Mouse (Mus musculus) embryonic facial prominence, embryonic 14.5 days (tissue): Measurements from ENCODE around the gene 4931422A03Rik. TPM values are rescaled to one million over a fixed set of nuclear protein-coding genes. Genes with fewer than 3 reads are reported as not detected.
A peak's percentile ranks its signal among the peaks of the same experiment; 100 is the strongest.

Experiments
- ATAC-seq: fragments of 200-750 bp; cut with Nextera tagmentation; 2 replicates; pipeline ENCODE4 v1.8.0; 2017; ENCODE audit warnings: low read depth, moderate number of reproducible peaks, moderate TSS enrichment
- DNase-seq: peaks from one replicate; pipeline ENCODE4 v3.0.0-alpha.2; 2015; ENCODE audit warnings: low spot score
- H3K27ac ChIP-seq: fragments of 300-500 bp; sonication (generic); replicated peaks from 2 replicates; pipeline ENCODE4 v1.5.1; 2014; ENCODE audit warnings: low read depth, mild to moderate bottlenecking, low read length, moderate library complexity
- H3K27me3 ChIP-seq: fragments of 300-500 bp; sonication (generic); replicated peaks from 2 replicates; pipeline ENCODE4 v1.6.1; 2014; ENCODE audit warnings: low read length; ENCODE audit not compliant: control insufficient read depth, insufficient read depth
- H3K36me3 ChIP-seq: fragments of 300-500 bp; sonication (generic); 2 replicates; pipeline ENCODE4 v1.6.1; 2014; ENCODE audit warnings: low read length, mixed read lengths; ENCODE audit not compliant: control insufficient read depth, insufficient read depth
- H3K4me1 ChIP-seq: fragments of 300-500 bp; sonication (generic); 2 replicates; pipeline ENCODE4 v1.6.1; 2014; ENCODE audit warnings: antibody characterized with exemption, low read length; ENCODE audit not compliant: control insufficient read depth, insufficient read depth
- H3K4me2 ChIP-seq: fragments of 300-500 bp; sonication (generic); 2 replicates; pipeline ENCODE4 v1.6.1; 2014; ENCODE audit warnings: low read depth, mild to moderate bottlenecking, low read length, moderate library complexity, mixed read lengths
- H3K4me3 ChIP-seq: fragments of 300-500 bp; sonication (generic); 2 replicates; pipeline ENCODE4 v1.5.1; 2014; ENCODE audit warnings: low read depth, mild to moderate bottlenecking, low read length
- H3K9ac ChIP-seq: fragments of 300-500 bp; sonication (generic); 2 replicates; pipeline ENCODE4 v1.6.1; 2014; ENCODE audit warnings: low read depth, mild to moderate bottlenecking, low read length, moderate library complexity, mixed read lengths
- H3K9me3 ChIP-seq: fragments of 300-500 bp; sonication (generic); 2 replicates; pipeline ENCODE4 v1.6.1; 2016; ENCODE audit warnings: low read length; ENCODE audit not compliant: control insufficient read depth
- WGBS: fragments of 180-500 bp; shearing (Covaris S2); extraction: QIAGEN DNeasy Blood & Tissue Kit; methylation state at CpG from one replicate; pipeline ENCODE4 v1.1.7; 2014; 5-methylcytosine and 5-hydroxymethylcytosine counted together
- polyA plus RNA-seq: library from polyadenylated mRNA; unstranded; fragments of >200 nt; fragmentation: Nextera tagmentation; extraction: Ambion mirVana; gene quantifications from 2 replicates; pipeline ENCODE4 v1.2.1, GENCODE M21; 2014

4931422A03Rik gene
- polyA plus RNA-seq, 1 experiment from 2014 or later = 1.3 TPM

GRCm38 (mm10) chr2:104058381-104058780, 30.2 kb upstream of the 4931422A03Rik start:
- no peak overlapping the region for H3K27ac ChIP-seq
- H3K36me3 ChIP-seq = peaks cover 48% of the 10 kb centered on the region
- WGBS = 95% methylated on average over 1 of the region's 1 CpGs

GRCm38 (mm10) chr2:104044479-104045080, 16.4 kb upstream of the 4931422A03Rik start:
- Histone ChIP-seq H3K4me3 (no peak overlapping the region), H3K4me2 (no peak overlapping the region), H3K27me3 (no peaks in the 10 kb centered on the region), H3K27ac (no peak overlapping the region), H3K9ac (no peak overlapping the region), H3K36me3 (peaks cover 64% of the 10 kb centered on the region), H3K4me1 (no peaks in the 10 kb centered on the region), H3K9me3 (no peaks in the 10 kb centered on the region)
- 79% methylated on average over 1 of the region's 1 CpGs for WGBS
- DNase-seq (no peak), ATAC-seq (no peak)

More at GRCm38 (mm10) chr2:104058381-104058780, 30.2 kb upstream of the 4931422A03Rik start:
- no peaks in the 10 kb centered on the region for H3K9me3 ChIP-seq
- no peak for DNase-seq
- H3K4me1 ChIP-seq = no peaks in the 10 kb centered on the region
- no peak overlapping the region for H3K4me2 ChIP-seq
- no peaks in the 10 kb centered on the region for H3K27me3 ChIP-seq
- H3K9ac ChIP-seq = no peak overlapping the region
- no peak overlapping the region for H3K4me3 ChIP-seq
- no peak for ATAC-seq

GRCm38 (mm10) chr2:104043624-104044478, 15.7 kb upstream of the 4931422A03Rik start:
- DNase-seq = peak; percentile 32
- no peak; the same call in 1 of the 2 replicates for ATAC-seq
- 35% methylated on average over 4 of the region's 5 CpGs for WGBS
- H3K4me1 ChIP-seq = no peaks in the 10 kb centered on the region
- H3K27ac ChIP-seq = no peak overlapping the region
- H3K9ac ChIP-seq = no peak overlapping the region
- no peak overlapping the region for H3K4me2 ChIP-seq
- H3K9me3 ChIP-seq = no peaks in the 10 kb centered on the region
- no peak overlapping the region for H3K4me3 ChIP-seq
- H3K27me3 ChIP-seq = no peaks in the 10 kb centered on the region
- H3K36me3 ChIP-seq = peaks cover 66% of the 10 kb centered on the region

- H3K9ac ChIP-seq = no peak overlapping the region
- no peak overlapping the region for H3K27ac ChIP-seq
- H3K4me2 ChIP-seq = no peak overlapping the region
- H3K4me1 ChIP-seq = no peaks in the 10 kb centered on the region
- DNase-seq = no peak
- no peak for ATAC-seq
- no peak overlapping the region for H3K4me3 ChIP-seq
- no peaks in the 10 kb centered on the region for H3K9me3 ChIP-seq
- WGBS = 93% methylated on average over 15 of the region's 15 CpGs
- H3K36me3 ChIP-seq = peaks cover 60% of the 10 kb centered on the region
- H3K27me3 ChIP-seq = no peaks in the 10 kb centered on the region
These were observed 14.6 kb upstream of the 4931422A03Rik start for GRCm38 (mm10) chr2:104042766-104043165.

- WGBS = 65% methylated on average over 5 of the region's 5 CpGs
- no peaks in the 10 kb centered on the region for H3K27me3 ChIP-seq
- no peak overlapping the region for H3K27ac ChIP-seq
- no peaks in the 10 kb centered on the region for H3K4me1 ChIP-seq
- no peaks in the 10 kb centered on the region for H3K9me3 ChIP-seq
- H3K36me3 ChIP-seq = peaks cover 65% of the 10 kb centered on the region
- no peak for DNase-seq
- H3K9ac ChIP-seq = no peak overlapping the region
- no peak for ATAC-seq
- no peak overlapping the region for H3K4me3 ChIP-seq
- no peak overlapping the region for H3K4me2 ChIP-seq
These were observed 13.5 kb upstream of the 4931422A03Rik start for GRCm38 (mm10) chr2:104041632-104042031.

- no peak overlapping the region for H3K4me3 ChIP-seq
- peaks cover 71% of the 10 kb centered on the region for H3K36me3 ChIP-seq
- H3K9ac ChIP-seq = no peak overlapping the region
- WGBS = 50% methylated on average over 2 of the region's 2 CpGs
- H3K4me1 ChIP-seq = no peaks in the 10 kb centered on the region
- ATAC-seq (no peak), DNase-seq (no peak)
- H3K9me3 ChIP-seq = no peaks in the 10 kb centered on the region
- H3K4me2 ChIP-seq = no peak overlapping the region
- no peaks in the 10 kb centered on the region for H3K27me3 ChIP-seq
- no peak overlapping the region for H3K27ac ChIP-seq
These were observed 10.1 kb upstream of the 4931422A03Rik start for GRCm38 (mm10) chr2:104038236-104038635.

GRCm38 (mm10) chr2:104036316-104036715, 8.2 kb upstream of the 4931422A03Rik start:
- H3K4me1 ChIP-seq = no peaks in the 10 kb centered on the region
- no peak overlapping the region for H3K27ac ChIP-seq
- no peaks in the 10 kb centered on the region for H3K9me3 ChIP-seq
- H3K9ac ChIP-seq = no peak overlapping the region
- no peak overlapping the region for H3K4me3 ChIP-seq
- ATAC-seq = no peak
- no peak overlapping the region for H3K4me2 ChIP-seq
- H3K36me3 ChIP-seq = peaks cover 61% of the 10 kb centered on the region
- no peaks in the 10 kb centered on the region for H3K27me3 ChIP-seq
- WGBS = 76% methylated on average over 3 of the region's 3 CpGs
- no peak for DNase-seq

GRCm38 (mm10) chr2:104035595-104035994, 7.4 kb upstream of the 4931422A03Rik start:
- Histone ChIP-seq H3K4me1 (no peaks in the 10 kb centered on the region), H3K27me3 (no peaks in the 10 kb centered on the region), H3K4me3 (no peak overlapping the region), H3K9ac (no peak overlapping the region), H3K27ac (no peak overlapping the region), H3K4me2 (no peak overlapping the region), H3K36me3 (peaks cover 57% of the 10 kb centered on the region), H3K9me3 (no peaks in the 10 kb centered on the region)
- WGBS = 87% methylated on average over 6 of the region's 6 CpGs
- DNase-seq (no peak), ATAC-seq (no peak)
